Mouse (Mus musculus): ENCODE measurements at regions not wholly inside any gene's neighbourhood (a gene's known extent, or its start where the extent isn't known, plus 50 kb on each side); places are given as distances from the start of the nearest gene placed in this dataset.
A peak's percentile ranks its signal among the peaks of the same experiment; 100 is the strongest.

DNA sequence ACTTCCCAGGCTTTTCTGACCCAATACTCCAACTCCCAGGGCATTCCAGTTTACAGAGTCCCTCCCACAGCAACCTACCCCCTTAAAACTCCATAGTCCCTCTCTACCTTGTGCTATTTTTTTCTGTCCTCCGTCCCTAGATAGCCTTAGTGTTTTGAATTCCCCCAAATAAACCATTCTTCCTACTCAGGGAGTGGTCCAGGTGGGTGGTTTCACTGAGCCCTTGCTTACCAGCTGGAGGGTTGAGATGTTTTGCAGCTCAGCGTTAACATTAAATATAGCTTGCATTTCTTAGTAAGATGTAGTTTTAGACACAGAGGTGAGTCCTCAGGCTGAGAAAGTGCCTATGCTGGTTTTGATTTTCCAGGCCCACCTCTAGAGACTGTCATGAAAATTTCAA, 313.0 kb downstream of the Bmper start:
- DNase-seq (ENCODE audit: extremely low spot score in 1 of 2, low spot score in 1 of 2), result no peak

DNA sequence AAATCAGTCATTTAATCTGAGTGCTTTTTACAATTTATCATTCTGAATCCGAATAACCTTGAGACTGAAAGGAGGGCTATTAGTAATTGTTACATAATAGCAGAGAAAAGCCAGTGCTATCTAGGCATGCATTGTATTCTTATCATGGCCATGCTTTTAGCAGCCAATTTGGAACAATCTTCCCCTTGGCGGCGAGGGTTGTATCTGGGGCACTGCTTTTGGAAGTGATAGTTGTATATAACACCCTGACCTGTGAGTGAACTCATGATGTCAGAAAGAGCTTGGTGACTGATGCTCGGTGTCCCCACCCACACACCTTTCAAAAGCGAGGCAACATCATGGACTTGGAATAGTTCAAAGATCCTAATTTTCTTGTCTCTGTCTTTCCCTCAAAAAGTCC, 315.2 kb downstream of the Bmper start:
- no peak for DNase-seq (ENCODE audit: extremely low spot score in 1 of 2, low spot score in 1 of 2)

DNA sequence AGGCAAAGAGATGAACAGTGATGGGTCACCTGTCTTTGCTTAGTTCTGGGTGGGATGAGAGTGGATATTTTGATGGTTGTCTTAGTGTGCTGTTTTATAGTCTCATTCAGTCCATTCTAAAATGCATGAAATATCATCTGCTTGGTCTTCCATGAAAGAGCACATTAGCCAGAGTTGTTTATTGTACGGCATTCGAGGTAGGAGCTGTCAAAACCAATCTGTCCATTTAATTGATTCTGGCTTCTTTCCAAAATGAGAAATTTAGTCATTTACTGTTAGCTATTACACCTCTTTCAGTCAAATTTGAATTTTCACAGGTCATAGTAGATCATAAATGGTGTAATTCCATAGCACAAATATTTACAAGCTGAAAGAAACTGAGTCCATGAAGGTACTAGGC, 328.8 kb downstream of the Bmper start:
- no peak for DNase-seq (ENCODE audit: extremely low spot score in 1 of 2, low spot score in 1 of 2)

DNA sequence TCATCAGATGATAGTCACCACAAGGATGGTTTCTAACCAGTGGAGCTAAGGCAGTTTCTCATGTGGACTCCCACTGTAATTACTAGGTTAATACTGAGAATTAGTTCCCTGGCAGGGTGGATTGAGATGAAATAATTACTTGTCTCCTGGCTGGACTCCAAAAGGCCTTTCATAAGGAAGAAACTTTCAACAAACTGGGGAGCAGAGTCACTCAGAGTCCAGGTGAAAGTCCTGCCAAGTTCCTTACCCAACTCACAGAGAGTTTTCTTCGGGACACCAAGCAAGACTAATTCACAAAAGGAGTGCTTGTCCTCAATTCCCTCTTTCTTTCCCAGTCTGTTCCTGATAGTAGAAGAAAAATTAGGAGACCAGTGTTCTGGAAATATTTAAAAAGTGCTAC, 330.9 kb downstream of the Bmper start:
- no peak for DNase-seq (ENCODE audit: extremely low spot score in 1 of 2, low spot score in 1 of 2)

DNA sequence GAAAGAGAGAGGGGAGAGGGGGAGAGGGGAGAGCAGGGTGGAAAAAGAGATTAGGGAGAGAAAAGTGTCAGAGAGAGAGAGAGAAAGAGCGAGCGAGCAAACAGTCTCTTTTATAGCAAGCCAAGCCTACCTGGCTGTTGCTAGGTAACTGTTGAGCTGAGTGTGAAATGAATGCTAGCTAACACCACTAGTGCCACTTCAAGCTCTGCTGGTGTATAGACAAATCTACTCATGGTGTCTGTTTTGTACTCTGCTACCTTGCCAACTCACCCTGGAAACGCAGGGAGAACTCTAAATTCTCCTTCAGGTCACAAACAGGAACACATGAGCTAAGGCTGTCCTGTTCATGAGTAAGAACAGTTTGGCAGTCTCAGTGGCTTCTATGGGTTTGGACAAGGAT, 334.7 kb downstream of the Bmper start:
- no peak for DNase-seq (ENCODE audit: extremely low spot score in 1 of 2, low spot score in 1 of 2)

DNA sequence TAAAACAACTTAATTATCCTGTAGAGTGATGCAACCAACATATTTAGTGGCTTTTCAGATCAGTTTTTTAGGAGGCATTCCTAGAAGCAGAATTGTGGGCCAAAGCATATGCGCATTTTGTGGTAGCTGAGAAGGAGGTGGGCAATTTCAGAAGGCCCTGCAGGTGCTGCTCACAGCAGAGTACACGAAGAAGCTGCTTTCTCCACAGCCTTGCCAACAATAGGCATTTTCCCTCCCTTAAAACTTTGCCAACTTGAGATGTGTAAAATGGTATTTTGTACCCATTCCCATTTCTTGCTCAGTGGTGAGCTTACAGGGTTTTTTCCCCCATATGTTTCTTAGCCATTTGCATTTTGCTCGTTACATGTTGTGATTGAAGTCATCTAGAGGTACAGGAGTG, 339.0 kb downstream of the Bmper start:
- no peak for DNase-seq (ENCODE audit: extremely low spot score in 1 of 2, low spot score in 1 of 2)

DNA sequence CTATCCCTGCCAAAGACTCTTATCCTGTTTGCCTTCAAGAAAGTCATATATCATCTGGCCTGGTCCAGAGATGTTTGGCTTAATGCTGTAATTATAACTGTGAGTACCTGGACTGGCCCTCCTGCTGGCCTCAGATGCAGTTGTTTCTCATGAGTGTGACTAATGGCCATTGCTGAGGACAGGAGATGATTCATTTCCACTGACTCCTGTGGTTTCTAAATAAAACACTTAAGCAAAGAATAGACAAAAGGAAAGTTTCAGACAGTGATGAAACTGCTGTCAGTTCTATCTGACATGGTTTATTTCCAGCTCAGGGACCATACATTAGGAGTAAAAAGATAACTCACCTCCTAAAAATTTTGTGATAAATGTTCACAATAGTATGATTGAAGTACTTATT, 344.2 kb downstream of the Bmper start:
- no peak for DNase-seq (ENCODE audit: extremely low spot score in 1 of 2, low spot score in 1 of 2)

DNA sequence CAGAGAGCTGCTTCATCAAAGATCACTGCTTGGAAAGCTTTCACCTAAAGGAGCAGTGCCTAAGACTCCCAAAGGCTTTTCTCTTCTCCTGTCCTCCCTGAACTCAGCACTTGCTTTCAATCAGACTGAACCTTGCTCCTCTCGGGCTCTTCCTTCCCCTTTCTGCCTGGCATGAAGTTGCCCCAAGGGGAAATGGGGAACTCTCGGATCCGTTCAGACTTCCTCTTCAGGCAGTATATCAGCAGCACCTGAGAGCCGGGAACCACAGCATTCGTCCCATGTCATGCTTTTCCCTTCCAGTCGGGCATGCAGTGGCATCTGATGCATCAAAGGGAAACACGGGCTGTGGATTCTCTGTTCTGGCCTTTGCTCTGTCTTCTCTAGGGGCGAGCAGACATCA, 347.3 kb downstream of the Bmper start:
- DNase-seq (ENCODE audit: extremely low spot score in 1 of 2, low spot score in 1 of 2), result no peak

DNA sequence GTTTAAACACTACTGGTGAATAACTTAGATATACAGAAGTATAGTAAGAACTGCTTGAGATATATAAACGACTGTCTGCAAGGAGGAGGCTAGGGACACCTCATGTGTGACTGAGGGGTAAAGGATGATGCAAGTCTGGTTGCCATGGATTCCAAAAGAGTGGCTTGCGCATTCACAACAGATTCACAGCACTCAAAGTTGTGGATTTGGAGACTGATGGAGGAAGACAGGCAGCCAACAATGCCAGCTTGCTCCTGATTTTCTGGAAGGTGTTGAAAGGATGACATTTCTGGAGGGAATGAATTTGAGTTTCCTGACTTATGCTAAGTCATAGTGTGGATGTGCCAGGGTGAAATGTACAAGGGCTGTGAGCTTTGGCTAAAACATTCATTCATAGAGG, 353.4 kb downstream of the Bmper start:
- DNase-seq (ENCODE audit: extremely low spot score in 1 of 2, low spot score in 1 of 2), result no peak

DNA sequence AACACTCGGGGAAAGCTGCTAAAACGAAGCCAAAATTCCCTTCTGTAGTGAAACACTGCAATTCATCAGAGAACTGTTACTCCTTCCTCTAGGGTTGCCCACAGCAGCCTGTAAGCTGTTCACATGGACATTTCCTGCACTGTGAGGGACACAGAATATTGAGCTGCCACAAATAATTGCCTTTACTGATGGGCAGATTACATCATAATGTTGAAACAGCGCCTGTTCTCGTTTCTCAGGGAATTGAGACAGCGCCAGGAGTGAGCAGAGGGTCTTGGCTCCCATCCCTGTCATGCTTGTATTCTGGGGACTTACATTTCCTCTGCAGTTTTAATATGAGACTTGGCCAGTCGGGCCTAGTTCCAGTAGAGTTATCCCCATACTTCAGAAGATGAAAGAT, 357.3 kb downstream of the Bmper start:
- no peak for DNase-seq (ENCODE audit: extremely low spot score in 1 of 2, low spot score in 1 of 2)

DNA sequence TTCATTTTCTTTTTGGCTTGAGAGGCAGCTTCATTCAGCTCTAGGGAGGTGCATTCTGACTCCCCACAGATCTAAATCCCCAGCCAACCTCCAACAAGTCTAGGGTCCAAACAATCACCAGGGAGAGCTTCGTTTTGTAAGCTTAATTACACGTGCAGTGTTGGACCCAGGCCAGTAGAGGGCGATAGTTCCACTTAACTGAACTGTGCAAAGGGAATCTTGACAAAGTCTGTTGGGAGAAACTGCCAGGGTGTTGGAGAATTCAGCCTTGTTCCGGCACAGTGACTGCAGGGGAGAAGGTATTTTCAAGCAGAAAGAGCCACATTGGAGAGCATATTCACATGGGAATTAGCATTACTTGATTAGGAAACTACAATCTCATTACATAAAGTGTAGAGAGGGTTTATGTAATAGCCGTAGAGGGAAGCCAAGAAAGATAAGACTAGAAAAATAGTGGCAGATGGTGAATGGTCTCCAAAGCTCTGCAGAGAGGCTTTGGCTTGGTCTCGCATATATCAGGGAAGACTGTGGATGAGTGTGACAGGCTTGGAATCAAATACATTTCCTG, 358.2 kb downstream of the Bmper start:
- peak; percentile 73 to 76 for DNase-seq (ENCODE audit: extremely low spot score in 1 of 2, low spot score in 1 of 2)

DNA sequence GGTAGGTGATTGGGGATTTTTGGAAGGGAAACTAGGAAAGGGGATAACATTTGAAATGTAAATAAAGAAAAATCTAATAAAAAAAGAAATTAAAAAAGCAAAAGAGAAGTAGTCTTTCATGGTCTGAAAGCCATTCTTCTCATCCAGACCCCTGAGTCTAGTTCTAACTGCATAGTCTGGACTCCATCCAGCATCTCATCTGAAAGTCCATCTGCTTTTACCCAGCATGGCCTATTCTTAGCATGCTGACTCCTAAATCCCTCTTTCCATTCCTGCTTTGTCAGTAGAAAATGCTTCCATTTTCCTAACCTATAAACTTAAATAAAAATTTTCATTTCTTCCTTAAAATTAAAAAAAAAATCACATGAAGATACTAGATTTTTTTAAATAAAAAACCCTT, 361.7 kb downstream of the Bmper start:
- no peak for DNase-seq (ENCODE audit: extremely low spot score in 1 of 2, low spot score in 1 of 2)

DNA sequence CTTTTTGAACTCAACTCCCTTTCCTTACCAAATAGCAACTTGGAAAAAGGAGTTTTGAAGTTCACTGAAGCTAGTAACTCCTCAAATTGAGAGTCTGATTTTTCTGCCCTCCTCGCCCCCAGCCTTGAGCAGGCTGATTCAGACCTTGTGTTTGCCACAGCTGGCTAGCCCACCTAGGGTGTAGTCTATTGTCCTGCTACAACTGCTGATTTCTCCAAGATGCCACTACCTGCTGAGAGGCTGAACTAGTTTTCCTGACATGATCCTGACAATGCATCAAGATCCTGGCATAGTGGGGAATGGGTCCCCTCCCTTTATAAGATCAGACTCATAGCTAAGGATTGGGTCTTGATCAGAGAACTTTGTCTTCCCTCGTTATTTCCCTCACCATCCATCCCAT, 366.1 kb downstream of the Bmper start:
- DNase-seq (ENCODE audit: extremely low spot score in 1 of 2, low spot score in 1 of 2), result no peak

DNA sequence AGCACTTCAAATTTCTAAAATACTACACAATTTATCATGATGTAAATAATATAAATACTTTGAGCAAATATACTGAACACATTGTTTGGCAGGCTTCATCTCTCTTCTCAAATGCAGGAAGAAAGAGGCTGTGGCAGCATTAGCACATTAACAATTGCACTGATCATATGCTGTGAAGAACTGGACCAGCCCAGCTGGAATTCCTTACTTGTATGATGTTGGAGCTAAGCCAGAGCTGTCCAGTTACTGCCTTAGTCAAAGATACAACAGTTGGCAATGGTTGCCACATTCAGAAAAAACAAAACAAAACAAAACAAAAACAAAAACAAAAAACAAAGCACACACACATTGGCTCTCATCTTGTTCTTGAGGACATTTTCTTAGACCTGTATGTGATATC, 369.0 kb downstream of the Bmper start:
- DNase-seq (ENCODE audit: extremely low spot score in 1 of 2, low spot score in 1 of 2), result no peak

DNA sequence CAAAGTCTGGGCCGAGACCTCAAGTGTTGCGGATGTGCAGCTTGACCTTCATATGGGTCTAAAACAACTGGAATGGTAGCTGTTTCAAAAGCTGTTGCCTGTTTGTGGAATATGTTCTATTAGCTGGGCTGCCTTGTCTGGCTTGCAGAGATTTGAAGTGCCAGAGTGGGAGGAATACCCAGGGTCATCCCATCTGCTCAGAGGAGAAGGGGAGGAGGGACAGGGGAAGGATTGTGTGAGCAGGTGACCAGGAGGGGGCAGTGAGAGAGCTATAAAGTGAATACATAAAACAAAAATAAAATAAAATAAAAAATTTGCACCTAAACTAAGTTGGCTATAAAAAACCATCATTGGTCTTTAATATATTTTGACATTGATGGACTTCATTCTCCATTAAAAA, 377.7 kb downstream of the Bmper start:
- DNase-seq (ENCODE audit: extremely low spot score in 1 of 2, low spot score in 1 of 2), result no peak
